Mouse (Mus musculus): ENCODE measurements around the gene Xlr5c.
"Not testable (repeated sequence)": the region's sequence is repeated elsewhere in the genome, so short reads cannot be mapped to it uniquely, and the experiment has no call there.

Gene Xlr5c

GRCm38 (mm10) chrX:73292876-73293275 is at the start of gene Xlr5c, which contains the start of gene Xlr5a:
TSS of gene Xlr5c (minus strand) at chrX:73292976.
TSS of gene Xlr5a (minus strand) at chrX:73292976.
- DNase-seq (ENCODE audit: low read depth), result not testable (repeated sequence)

DNA sequence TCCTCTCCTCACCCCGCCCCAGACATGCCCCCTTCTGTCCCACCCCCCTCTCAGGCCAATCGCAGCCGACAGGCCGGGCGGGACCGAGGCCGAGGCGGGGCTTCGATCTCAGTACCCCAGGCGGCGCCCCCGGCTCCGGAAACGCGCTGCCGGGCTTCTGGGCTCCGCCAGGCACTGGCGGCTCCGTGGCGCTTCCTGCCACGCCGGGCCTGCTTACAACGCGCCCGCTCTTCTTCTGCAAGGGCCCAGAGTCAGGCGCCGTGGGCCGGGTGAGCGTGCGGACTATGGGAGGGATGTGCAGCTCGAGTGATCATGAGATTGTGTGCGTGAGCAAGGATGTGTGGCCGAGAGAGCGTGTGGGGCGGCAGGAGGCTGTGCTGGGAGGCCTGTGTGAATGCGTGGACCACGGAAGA is 49.7 kb upstream of the Xlr5c start, which contains the start of gene Zfp275:
Gene Zfp275, plus strand, starts transcription at position 139 of the 413 bp plus-strand sequence.
- DNase-seq (ENCODE audit: low read depth), result peak; percentile 69

GRCm38 (mm10) chrX:73342068-73342467 is 49.3 kb upstream of the Xlr5c start:
- DNase-seq (ENCODE audit: low read depth), result peak; percentile 1

GRCm38 (mm10) chrX:73341473-73341872 is 48.7 kb upstream of the Xlr5c start:
- peak; percentile 41 for DNase-seq (ENCODE audit: low read depth)

- DNase-seq (ENCODE audit: low read depth), result no peak
These were observed 44.0 kb upstream of the Xlr5c start, which contains the start of gene Gm45015 for GRCm38 (mm10) chrX:73336740-73337139. TSS of gene Gm45015 (minus strand) at chrX:73336840.

DNA sequence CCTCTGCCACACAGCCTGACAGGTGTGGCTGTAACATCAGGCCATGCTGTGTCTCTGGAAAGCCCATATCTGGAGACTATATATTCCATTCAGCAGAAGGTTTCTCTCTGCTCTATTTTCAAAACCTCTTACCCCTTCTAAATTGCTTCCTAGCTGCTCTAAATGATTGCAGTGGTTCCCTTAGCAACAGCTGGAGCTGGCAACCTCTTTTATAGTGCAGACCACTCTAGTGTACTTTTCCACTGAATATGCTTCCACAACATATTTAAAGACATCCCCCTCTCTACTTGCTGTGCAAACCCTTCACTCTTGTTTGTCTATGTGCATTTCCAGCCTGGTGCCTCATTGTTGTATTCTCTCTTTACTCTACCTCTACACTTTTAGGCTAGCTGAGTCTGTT is 40.8 kb upstream of the Xlr5c start:
- DNase-seq (ENCODE audit: low read depth), result no peak

- no peak for DNase-seq (ENCODE audit: low read depth)
These were observed 34.4 kb upstream of the Xlr5c start for GRCm38 (mm10) chrX:73327215-73327614.

- DNase-seq (ENCODE audit: low read depth), result no peak
These were observed 28.3 kb upstream of the Xlr5c start for GRCm38 (mm10) chrX:73321029-73321428.

GRCm38 (mm10) chrX:73312522-73312921 is 19.7 kb upstream of the Xlr5c start:
- peak; percentile 54 for DNase-seq (ENCODE audit: low read depth)

DNA sequence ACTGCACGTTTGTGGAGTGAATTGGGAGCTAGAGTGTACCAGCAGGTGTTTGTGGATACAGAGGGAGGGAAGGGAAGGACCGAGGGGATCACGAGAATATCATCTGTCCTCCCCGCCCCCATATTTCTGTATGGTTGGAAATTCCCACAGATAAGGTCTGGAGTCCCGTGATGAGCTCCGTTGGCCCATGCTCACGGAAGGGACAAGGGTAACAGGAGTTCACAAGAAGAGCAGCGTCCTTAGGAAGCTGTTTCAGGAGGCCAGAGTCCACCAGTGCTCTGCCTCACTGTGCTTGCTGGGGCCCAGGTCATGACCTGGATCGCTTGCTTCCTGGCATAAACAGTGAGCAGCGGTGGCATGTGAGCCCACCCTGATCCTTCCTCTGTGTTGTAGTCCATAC is 3.0 kb upstream of the Xlr5c start:
- DNase-seq (ENCODE audit: low read depth), result not testable (repeated sequence)

DNA sequence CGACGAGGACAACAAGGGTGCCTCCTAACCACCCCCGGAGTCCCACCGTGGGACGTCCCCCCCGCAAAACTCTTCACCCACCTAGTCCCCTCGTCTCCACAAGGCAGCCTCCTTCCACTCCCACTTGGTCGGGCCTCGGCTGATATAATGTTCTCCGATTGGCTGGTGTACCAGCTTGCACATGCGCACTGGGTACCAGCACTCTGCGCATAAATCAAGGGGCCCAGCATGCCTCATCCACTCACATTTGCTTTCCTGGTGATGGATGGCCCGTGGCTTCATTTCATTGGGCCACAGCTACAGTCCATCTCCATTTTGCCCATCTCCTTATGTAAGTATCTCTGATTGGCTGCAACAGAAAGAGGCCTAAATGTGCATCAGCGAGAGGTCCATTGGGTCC is 27.5 kb downstream of the Xlr5c start, which contains the start of gene Xlr3c:
Gene Xlr3c, minus strand, starts transcription at position 121 of the 400 bp plus-strand sequence.
- DNase-seq (ENCODE audit: low read depth), result not testable (repeated sequence)

GRCm38 (mm10) chrX:73262428-73262827 is 30.3 kb downstream of the Xlr5c start:
- DNase-seq (ENCODE audit: low read depth), result not testable (repeated sequence)

DNA sequence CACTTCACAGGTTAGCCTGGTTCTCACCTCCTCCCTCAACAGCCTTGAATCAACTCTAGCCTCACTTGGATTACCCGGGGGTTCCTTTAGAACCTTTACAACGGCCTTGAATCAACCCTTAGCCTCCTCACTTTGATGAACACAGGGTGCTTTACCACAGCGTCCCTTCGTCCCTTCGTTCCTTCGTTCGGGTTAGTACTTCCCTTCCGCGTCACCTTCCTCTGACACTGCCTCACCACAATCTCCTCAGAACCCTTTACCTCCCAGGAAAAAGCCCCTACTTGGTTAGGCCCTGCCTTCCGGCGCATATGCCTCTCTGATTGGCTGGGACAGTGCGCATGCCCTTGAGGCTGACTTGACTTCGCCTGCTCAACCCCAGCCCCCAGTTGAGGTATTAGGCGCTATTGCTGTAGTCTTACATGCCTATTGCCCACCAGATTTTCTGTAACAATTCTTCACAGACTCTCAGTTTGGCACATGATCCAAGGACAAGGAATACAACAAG is 49.9 kb downstream of the Xlr5c start, which contains the start of gene Xlr4c:
Gene Xlr4c, minus strand, starts transcription at position 310 of the 505 bp plus-strand sequence.
- DNase-seq (ENCODE audit: low read depth), result not testable (repeated sequence)

Measured in 416B (cell line).